Mouse (Mus musculus) T-cell, adult 2 months (primary cell): ENCODE data around the gene Plekha6.

Experiments used
- DNase-seq: peaks from one replicate; pipeline ENCODE4 v3.0.0; 2022; ENCODE audit warnings: low spot score

Plekha6 gene

DNA sequence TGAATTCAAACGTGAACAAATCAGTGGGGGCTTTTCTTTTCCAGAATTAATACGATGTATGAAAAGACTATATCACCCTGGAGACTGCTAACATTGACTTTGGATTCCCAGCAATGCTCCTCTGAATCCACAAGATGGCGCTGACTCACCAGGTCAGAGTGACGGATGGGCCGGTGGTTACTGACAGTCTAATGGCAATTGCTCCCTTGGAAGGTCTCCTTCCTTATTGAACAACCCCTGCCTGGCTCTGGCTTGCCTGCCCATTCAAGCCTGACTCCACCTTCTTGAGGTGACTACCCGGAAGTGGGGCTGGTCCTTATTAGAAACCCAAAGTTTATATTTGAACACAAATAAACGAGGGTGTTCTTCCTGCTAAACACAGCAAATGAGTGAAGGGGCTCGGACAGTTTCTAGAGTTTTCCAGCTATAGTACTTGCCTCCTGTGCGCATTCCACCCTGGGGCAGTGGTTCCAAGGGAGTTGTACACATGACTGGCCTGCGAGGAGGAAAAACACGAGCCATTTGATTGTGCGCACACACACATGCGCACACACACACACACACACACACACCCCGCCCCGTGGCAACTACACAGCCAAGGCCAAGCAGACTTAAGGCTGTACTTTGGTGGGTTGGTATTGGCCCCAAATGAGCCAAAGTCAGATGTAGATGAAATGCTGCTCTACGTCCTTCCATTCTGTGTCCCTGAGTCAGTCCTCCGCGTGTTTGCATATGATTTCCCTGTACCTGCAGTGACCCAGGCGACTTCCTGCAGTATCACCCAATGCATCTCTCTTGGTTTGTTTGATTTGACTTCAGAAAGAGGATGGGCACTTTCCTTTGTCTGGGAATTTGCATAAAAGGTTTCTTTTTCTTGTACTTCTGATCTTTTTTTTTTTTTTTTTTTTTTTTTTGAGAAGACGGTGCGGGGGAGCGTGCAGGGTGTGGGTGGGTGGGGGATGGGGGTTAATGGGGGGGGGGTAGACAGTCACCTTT, 17.7 kb upstream of the Plekha6 start:
- peak; percentile 64 for DNase-seq

DNA sequence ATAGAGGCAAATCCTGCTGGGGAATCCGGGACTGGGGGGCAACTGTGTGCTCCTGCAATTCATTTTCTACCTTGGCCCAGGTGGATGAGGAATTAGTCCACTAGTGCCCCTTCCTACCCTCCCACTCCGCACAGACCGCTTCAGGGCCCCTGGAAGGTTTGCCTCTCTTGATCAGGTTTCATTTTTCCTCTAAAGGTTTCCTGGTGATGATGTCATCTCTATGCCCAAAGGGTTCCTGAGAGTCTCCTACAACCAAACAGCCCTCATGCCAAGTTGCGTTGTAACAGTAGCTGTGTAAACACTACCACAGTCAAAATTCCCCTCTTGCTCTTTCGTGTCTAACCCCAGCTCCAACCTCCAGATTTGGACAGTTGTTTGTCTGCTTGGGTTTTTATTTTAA, 16.7 kb upstream of the Plekha6 start:
- no peak for DNase-seq

DNA sequence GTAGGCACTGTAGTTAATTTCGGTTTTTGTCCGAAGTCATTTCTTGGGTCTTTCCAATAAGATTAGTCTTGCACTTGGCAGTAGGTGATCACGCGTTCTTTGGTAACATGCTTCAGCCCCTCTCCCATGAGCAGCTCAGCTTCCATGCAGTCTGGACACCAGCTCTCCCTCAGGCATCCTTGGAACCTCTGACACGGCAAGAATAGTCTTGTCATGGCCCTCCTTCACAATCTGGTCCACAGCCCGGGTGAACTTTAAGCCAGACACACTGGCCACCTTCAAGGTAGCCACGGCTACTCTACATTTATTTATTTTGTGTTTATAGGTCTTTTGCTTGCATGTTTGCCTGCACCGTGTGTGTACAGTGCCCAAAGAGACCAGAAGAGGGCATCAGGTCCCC, 15.9 kb upstream of the Plekha6 start:
- no peak for DNase-seq

DNA sequence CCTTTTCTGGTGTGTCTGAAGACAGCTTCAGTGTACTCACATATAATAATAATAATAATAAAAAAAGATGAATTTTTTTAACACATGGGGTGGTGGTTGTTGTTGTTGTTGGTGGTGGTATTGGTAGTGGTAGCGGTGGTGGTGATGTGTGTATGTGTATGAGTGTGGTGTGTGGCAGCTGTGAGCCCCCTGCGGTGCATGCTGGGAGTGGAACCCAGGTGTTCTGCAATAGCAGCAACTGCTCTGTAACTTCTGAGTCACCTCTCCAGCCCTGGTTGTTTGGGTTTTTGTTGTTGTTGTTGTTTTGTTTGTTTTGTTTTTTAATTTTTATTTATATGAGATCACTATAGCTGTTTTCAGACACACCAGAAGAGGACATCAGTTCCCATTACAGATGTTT, 13.5 kb upstream of the Plekha6 start:
- no peak for DNase-seq

DNA sequence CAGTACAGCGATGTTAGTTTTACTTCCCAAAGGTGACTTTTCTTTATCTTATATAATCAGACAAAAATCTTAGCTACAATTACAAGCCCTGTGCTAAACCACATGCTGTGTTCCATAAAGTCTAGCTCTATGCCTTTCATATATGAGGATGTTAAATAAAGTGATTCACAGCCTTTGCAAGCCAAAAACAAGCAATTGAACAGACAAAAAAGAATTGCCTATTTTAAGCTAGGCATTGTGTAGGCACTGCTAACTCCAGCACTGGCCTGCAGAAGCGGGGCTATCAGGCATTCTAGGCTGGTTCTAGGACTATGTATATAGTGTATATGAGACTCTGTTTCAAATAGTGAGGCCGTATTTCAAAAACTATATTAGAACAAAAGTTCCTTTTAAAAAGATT, 11.8 kb upstream of the Plekha6 start:
- DNase-seq = no peak

DNA sequence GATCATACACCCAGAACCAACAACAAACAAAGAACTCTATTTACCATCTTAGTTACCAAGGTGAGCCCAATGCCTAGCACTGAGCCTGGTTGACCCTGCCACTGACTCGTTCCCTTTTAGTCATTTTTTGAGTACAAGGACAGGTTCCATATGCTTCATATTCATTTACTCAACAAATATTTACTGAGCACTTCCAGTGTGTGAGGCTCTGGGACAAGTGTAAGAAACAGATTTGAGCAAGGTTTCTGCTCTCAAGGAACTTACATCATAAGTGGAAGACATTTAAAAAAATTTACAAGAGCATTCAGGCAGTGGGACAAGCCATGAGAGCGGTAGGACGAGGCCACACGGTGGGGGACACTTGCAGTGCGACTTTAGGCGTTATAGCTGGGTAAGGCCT, 8.7 kb upstream of the Plekha6 start:
- no peak for DNase-seq

DNA sequence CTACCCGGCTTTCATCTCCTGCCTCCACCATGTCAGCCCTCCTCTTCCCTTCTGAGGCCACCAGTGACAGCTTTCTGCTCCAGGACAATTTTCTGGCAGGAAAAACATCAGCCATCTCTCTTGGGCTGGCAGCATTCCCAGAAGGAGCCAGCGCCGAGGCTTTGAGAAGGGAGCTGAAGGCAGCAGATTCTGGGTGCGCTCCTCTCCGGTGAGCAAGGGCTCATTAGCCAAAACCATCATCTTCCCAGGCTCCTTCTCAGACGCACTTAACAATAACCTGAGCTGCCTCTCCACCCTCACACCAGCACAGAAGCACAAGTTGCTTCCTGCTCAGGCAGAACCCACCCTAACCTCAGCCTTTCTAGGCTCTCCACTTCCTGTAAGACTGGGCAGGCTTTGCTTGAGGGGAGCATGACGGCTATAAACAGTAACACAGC, 4.9 kb upstream of the Plekha6 start:
- DNase-seq = peak; percentile 82

DNA sequence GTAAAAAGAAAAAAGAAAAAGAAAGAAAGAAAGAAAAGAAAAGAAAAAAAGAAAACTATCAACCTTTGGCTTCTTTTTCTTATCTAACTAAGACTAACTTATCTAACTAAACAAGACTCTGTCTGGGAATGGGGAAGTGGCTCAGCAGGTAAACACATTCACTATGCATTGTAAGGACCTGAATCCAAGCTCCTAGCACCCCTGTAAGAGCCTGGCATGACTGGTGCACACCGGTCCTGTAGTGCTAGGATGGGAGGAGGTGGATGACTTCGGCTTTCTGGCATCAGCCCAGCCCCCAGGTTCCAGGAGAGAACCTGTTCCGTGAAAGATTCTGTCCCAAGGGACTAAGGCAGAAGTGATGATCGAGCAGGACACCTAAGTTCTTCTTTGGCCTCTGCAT, 2.5 kb upstream of the Plekha6 start:
- no peak for DNase-seq

DNA sequence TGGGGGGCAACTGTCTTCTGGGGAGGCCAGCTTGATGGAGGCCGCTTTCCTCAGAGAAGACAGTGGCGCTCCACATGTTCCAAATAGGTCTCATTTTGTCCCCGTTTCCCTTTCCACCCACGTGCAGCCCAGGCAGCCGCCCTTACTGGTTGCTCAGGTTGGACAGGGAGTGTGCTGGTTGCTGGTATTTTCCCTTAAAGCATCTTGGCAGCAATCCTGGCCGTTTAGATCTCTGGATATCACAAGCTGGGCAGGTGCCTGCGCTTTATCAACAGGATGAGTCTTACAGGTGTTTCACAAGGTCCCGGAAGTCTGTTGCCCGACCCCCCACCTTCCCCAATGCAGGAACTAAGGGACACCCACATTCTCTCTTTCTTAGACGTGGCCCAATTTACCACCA, 2.0 kb upstream of the Plekha6 start:
- no peak for DNase-seq

DNA sequence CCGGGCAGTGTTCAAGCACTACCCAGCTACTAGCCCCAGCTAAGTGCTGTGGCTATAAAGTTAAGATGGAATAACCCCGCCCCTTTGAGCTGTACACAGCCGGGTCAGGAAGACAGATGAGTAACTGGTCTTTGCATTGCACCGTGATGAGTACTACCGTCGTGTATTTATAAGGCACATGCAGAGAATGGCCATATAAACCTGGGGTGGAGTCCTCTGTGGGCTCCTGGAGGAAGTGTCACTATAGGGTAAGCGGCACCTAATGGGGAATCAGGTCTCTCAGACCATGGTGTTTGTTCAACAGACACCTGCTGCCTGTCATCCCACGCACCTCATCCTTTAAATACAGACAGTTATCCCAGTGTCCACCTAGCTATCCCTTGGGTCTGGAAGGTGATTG, 1.0 kb upstream of the Plekha6 start:
- DNase-seq = no peak

DNA sequence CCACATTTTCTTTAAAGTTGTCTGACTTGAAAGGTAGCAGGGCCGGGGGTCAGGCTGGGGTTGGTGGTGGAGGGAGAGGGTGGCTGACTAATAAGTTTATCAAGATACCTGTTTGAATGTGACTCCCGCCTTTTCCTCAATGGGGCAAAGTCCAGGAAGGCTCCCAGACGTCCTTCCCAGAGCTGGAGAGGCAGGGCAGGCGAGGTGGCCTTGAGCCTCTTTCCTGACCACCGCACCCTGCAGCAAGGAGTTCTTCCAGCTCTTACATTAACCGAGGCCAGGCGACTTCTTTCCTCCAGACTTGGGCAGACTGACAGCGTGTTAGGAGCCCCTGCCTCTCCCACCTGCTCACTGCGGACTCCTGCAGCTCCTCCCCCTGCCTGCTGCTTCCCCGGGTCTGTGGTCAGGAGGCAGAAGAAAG, 591 bp downstream of the Plekha6 start:
- DNase-seq = peak; percentile 30

DNA sequence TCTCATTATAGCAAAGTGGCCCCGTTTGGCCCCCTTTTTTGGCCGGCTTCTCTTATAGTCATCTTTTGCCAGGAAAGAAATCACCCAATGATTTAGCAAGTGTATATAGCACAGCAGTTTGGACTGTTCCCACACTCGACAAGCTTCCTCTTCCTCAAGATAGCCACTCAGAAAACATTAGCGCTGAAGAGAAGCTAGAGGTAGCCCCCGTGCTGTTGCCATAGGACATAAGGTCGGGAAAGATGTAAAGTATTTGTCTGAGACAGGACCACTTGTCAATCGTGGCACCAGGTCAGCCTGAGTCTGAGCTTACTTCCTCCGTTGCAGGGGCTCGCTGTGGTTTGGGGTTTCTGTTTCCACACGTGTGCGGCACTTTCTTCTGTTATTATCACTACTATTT, 1.1 kb downstream of the Plekha6 start:
- DNase-seq = no peak

DNA sequence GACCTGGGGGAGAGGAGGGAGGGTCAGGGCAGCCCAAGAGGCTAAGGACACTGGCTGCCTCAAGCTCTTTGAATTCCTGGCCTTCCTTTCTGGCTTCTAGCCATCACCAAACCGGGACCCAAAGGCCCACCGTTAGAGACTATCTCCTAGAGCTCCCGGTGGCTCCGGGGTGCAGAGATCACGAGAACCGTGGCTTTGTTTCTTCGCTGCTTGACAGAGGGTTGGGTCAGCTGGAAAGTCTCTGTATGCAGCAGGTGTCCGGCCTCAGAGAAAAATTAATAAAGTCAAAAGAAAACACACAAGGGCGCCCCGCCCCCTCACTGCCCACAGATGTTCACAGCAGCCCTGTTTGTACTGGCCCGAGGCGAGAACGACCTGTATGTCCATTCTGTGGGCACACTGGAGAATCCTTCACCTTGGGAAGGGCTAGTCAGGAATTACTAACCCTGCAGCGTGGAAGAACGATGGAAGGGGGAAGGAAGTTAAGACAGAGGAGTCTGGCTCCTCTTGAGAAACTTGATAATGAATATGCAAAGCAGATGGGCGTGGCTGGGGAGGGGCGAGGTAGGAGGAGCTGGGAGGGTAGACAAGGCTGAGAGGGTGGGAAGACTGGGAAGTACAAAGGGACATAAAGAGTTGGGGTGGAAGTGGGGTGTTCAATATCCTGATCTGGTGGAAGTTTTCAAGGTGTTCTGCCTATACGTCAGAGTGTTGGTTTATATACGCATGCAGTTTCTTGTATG, 4.5 kb downstream of the Plekha6 start:
- DNase-seq = no peak

DNA sequence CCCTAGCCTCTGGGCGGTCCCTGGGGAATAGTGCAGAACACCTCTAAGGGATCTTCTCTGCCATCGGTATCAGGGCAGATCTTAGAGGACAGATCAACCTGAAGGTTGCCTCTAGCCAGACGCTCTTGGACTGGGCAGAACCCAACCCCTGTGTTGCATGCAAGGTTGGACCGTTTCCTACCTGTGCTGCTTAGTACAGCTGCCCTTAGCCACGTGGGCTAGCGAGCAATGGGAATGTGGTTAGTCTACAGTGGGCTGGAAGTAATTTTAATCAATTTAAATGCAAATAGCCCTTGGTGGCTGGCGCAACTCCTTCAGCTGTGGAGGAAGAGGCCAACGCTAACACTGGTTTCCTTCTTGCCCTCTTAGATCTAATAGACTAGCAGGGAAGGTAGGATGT, 6.2 kb downstream of the Plekha6 start:
- no peak for DNase-seq

DNA sequence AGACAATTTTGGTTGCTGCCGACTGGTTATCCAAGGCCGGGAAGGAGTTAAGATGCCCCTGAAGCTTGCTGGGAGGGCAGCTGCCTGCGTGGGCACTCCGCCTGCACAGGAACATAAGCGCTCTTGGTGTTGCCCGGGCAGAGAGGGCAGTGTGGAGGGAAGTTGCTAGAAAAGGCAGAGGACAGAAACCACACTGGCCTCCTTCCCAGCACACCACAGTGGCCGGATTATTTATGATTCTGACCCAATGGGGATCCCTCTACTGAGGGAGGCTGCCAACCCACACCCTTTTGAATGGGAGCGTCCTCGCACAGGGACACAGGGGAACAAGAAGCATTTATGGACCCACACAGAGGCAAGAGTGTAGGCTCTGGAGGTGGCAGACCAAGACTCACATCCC, 7.3 kb downstream of the Plekha6 start:
- no peak for DNase-seq

DNA sequence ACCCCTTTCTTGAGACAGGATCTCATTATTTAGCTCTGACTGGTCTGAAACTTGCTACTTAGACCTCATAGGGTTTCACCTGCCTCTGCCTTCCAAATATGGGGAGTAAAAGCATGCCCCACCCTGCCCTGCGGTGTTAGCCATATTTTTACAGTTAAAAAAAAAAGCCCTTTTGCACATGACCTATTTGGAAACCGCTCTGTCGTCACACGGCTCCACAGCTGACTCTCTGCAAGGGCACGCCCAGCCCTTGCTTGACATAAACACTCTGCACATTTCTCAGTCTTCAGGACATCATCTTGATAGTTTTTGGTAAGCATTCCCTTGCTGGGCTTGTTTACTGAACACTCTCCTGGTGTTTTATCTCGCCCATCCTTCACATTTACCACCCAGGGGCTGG, 11.1 kb downstream of the Plekha6 start:
- DNase-seq = peak; percentile 38

DNA sequence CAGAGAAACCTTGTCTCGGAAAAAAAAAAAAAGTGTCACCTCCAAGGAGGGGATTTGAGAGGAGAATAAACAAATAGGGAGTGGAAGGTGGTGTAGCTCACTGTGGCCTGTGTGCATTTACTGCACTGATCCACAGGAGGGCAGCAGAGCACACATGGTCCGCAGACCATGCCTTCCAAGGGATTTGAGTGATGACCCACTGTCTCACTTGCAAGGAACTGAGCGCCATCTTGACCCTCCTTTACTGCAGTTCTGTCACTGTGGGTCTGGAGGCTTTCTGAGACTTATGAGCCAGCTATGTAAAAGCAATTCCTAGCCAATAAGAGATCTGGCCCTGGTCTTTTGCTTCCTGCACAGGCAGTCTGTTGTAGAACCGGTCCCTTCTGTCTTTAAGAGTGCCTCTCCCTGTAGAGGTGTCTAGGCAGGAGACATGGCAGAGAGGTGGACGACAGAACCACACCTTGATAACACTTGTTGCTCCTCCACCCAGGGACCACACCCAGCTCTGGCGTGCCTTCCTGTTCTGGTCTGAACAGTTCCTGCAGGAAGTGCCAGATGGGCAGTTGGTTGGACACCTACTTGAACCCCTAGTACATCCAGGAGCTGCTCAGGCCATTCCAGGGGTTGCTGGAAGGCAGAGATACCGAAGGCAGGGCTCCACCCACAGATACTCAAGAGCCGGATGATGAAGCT, 13.6 kb downstream of the Plekha6 start:
- DNase-seq = peak; percentile 23

DNA sequence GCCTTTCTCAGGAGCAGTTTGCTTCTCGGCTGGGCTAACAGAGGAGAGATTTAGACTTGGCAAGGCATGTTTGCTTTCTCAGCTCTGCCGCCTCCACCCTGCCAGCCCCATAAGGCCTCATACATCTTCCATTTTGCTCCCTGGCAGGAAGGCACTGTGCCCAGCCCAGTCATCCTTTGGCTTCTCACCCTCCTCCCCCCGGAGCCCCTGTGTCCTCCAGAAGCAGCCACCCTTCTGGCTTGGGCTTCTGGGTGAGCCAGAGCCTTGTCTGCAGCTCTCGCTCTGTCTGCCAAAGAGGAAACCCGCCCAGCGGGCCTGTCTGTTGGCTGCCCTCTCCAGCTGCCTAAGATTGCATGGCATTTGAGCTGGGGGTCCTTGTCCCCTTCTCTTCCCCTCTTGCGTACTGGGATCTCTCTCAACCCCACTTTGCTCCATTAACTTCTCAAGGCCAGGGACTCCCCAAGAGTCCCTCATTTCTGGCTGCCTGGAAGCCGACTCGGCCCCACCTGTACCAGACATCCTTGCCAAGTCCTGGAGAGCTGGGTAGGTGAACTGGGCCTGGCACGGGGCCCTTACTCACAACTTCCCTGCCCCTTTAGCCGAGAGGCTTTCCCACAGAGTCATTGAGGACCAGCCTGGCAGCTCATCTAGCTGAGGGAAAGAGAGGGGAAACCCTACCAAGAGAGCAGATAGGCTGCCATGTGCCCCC, 14.9 kb downstream of the Plekha6 start:
- DNase-seq = no peak

DNA sequence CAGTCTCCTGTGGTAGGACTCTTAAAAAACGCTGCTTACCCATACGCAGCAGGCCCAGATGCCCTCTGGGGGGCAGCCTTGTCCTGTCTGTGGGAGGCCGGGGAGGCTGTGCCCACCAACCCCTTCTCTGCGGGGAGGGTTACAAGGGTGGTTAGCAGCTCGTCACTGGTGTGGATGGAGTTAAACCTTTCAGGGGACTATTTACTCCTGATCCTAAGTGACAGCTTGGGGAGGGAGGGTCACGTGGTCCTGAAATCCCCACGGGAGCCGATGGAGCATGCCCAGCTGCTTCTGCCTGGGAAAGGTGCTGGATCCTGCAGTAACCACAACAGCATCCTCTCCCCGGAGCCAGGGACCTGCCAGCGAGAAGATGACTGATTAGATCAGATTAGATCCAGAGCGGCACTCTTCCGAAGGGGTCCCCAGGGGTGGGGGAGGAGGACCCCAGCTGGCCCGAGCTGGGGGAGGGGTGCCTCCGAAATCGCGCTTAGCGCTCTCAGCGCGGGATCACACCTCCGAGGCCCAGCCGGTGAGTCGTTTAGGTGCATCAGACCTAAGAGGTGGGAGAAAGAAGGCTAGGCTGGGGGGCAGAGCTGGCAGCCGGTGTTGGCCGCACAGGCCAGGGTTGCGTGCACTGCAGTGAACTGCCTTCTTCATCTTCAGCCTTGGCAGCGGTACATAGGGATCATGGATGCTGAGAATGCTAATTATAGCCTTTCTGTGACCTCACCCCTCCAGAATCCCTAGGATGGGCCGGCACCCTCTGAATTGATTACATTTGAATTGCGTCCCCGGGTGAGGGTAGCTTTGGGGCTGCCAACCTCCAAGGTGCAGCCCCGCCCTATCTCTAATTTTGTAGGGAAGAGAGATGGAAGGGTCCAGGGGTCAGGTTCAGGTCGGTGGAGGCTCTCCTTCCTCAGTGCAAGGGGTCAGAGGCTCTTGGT, 17.3 kb downstream of the Plekha6 start:
- DNase-seq = peak; percentile 62

DNA sequence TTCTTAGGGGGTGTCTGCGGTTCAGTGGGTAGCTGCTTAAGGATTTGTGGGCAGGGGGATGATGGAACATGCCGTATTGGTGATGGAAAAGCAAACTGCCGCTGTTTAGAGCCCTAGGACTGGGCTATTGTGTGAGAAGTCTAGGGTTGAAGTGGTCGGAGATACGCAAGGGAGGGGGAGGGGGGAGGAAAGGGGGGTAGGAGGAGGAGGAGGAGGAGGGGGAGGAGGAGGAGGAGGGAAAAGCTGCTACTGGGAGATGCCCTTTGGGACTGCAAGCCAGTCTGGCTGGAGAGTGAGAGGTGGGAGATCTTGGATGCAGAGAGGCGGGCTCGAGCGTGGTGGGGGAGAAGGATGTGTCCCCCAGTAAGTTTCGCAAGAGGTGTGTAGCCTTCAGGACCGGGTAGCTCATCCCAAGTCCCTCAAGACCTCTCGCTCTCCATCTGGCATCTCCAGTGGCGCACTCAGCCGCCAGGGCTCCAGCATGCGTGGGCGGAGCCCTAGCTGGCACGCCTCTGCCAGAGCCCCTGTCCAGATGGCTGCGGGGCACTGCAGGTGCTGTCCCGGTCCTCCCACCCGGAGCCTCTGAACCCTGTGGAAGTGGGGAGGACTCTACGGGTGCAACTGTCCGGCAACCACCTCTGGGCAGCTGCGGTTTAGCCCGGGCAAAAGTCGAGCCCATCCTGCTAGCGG, 18.2 kb downstream of the Plekha6 start:
- no peak for DNase-seq
